Mouse (Mus musculus): ENCODE data around the gene Gjd3. TPM values are rescaled to one million over a fixed set of nuclear protein-coding genes. Genes with fewer than 3 reads are reported as not detected.

The Gjd3 gene
- total RNA-seq, 1 experiment from 2014 or later: not detected

DNA sequence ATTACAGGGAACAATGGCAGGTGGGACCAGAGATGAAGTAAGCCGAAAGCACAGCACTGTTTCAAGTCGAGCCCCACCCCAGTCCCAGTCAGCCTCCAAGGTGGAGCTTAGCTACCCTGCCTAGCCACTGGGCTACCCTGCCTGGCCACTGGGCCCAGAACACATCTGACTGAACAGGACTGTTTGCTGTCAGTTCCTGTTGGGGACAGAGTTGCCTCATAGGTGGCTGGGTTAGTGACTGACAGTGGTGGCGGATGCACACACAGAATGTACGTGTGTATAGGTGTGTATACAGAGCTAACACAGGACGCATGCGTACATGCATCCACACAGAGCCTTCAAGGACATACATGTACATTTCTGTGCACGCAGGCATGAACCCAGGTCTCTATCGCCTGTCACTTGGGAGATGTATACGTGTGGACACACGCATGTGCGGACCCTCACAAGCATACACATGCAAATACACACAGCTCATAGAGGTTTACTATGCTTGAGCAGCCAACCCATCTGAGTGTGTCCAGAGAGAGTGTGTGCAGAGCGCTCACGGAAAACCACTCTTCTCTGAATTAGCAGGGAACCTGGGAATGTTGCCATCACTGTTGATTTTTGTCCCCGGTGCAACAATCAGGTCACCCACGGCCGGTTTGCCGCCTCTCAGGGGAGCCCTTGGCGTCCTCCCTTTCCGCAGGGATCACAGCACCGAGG lies 1.4 kb downstream of the Gjd3 start:
- no peak for DNase-seq

- DNase-seq: no peak
Observed at GRCm38 (mm10) chr11:98979356-98979755, 3.5 kb downstream of the Gjd3 start.

- no peak for DNase-seq
Observed at GRCm38 (mm10) chr11:98978526-98979148, 4.2 kb downstream of the Gjd3 start.

DNA sequence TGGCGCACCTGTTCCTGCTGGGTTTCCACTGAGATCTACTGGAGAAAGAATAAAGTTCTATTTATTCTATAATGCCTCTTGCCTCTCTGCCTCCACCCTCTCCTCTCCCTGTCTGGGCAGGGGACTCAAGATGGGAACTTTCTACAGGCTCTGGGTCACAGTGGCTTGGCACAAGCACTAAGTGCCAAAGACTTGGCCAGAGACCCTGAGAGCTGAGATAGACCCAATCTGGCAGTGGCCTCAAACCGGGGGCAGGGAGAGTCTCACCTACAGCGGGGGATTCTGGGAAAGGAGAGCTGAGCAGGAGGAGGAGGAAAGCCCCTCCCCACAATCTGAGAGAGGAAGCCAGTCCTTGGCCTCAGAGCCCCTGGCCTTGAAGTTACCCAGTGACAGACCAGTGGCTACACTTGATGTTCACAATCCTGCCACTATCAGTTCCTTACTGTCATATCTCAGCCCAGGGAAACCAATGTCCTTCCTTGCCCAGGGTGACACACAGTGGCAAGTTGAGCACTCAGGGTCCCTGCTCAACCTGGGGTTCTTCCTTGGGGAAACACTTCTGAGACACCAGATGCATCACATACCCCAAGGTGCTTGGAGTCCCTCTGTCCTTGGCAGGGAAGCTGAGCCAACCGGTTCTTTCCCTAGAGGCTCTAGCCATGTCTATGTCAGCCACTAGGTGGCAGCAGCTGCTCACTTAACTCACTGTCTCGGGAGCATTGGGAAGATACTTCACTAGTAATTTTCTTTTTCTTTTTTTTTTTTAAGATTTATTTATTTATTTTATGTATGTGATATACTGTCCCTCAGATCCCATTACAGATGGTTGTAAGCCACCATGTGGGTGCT lies 7.7 kb downstream of the Gjd3 start:
- peak; percentile 90 for DNase-seq

DNA sequence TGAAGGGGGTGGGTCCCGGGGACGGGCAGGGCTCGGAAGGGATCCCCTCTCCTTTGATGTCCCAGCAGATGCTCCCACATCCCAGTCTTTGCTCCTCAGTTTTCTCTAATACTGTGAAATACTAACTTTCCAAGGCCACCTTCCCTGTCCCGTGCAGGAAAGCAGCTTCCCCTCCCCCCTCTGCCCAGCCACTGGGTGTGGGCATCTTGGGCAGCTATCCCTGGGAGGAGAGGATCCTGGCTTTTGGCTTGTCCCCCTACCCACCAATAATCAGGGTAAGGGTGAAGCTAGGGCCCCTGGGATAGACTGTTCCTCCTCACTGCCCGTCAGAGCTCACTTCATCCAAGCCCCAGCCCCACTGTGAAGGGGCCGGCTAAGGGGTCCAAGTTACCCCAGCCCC lies 8.6 kb downstream of the Gjd3 start:
- DNase-seq: peak; percentile 41

- peak; percentile 66 for DNase-seq
Observed at GRCm38 (mm10) chr11:98973584-98973983, 9.2 kb downstream of the Gjd3 start.

GRCm38 (mm10) chr11:98972801-98973360 lies 9.9 kb downstream of the Gjd3 start:
- DNase-seq: no peak

DNA sequence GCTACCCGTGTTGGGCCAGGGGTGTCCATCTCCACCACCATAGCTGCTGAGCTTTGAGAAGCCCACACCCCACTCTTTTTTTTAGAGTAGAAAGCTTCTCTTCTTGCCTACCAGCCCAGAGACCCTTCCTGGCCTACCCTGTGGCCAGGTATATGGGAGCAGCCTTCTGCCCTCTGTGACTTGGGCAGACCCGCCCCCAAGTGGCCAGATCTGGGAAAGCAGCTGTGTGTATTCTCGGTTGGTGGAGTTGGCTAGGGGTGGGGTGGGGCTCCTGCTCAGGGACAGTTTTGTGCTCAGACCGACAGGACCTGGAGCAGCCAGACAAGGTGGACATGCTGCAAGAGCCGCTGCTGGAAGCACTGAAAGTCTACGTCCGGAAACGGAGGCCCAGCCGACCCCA lies 10.6 kb downstream of the Gjd3 start:
- DNase-seq: peak; percentile 90

- peak; percentile 79 for DNase-seq
Observed at GRCm38 (mm10) chr11:98971316-98972031, 11.3 kb downstream of the Gjd3 start.

DNA sequence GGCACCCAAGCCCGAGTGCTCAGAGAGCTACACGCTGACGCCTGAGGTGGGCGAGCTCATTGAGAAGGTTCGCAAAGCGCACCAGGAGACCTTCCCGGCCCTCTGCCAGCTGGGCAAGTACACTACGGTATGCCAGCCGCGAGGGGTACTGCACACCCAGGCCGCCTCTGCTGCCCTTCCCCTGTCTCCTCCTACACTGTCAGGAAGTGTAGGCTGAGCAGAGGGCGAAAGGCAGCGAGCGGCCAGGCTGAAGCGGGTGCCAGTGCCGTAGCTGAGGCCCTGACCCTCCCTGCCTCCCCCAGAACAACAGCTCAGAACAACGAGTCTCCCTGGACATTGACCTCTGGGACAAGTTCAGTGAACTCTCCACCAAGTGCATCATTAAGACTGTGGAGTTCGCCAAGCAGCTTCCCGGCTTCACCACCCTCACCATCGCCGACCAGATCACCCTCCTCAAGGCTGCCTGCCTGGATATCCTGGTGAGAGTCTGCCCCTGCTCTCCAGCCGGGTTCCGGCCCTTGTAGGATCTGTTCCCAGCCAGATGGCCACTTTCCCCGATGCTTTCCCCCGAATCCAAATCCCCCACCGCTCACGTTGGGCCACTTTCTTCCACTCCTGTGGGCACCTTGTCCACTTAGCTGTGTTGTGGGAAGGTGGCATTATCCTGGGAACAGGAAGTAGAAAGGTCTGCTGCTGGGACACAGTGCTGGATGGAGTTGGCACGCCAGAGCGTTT lies 12.5 kb downstream of the Gjd3 start:
- DNase-seq: peak; percentile 25

DNA sequence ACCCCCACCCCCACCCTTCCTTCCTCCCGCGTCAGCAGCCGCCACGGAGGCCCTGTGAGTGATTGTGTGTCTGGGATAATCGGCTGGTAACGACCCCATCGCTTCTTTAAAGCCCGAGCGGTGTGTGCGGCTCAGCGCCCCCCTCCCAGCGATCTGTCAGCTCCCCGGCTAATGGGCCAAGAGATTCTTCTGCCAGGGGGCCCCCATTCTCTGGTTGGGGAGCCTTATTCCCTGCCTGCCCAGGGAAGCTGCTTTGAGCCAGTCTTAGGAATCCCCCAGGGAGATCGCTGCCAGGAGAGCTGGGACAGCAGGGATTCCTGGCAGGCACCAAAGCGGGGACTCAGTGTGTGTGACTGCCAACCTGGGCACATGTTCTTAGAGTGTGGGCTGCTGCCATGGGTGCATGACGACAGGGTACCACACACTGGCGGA lies 13.3 kb downstream of the Gjd3 start:
- peak; percentile 41 for DNase-seq

DNA sequence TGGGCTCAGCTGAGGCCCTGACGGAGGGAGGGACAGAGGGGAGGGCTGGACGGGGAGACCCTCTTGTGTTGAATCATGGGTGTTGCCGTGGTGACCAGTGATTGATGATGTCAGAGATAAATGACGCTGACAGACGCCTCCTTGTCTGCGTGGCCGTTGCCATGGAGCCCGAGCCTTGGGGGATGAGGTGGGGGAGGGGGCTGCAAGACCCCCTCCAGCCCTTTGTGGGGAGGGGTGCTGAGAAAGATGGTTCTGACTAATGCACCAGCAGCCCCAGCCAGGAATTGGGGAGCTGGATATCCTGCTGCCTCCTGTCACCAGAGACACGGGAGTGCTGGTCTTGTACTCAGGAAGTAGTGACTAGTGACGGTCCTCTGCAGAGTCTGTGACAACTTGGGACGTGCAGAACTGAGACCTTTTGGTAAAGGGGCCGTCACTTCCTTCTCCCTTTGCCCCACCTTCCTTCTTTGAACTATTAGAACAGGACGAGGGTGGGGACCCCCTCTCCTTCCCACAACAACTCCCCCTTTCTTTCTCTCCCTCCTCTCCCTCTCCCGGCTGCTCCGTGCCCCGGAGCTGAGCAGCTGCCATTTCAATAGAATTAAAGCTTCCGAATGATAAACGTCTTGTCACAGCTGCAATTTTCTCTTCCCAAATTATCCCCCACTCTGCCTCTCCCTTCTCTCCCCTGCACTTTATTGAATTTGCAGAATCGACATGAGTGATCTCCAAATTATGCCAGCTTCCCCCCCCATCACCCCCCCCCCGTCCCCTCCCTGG lies 13.9 kb downstream of the Gjd3 start:
- DNase-seq: peak; percentile 19

DNA sequence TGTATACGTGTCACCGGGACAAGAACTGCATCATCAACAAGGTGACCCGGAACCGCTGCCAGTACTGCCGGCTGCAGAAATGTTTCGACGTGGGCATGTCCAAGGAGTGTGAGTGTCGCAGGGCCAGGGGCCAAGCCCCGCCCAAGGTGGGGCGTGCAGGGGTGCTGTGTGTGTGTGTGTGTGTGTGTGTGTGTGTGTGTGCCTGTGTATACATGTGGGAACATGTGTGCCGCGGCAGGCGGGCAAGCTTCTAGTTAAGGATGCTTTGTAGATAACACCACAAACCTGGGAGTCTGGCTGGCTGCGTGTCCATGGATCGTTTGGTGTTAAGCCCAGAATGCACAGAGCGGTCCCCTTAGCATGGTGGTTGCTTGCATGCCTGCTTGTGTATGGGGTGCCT lies 14.7 kb downstream of the Gjd3 start:
- no peak for DNase-seq

DNA sequence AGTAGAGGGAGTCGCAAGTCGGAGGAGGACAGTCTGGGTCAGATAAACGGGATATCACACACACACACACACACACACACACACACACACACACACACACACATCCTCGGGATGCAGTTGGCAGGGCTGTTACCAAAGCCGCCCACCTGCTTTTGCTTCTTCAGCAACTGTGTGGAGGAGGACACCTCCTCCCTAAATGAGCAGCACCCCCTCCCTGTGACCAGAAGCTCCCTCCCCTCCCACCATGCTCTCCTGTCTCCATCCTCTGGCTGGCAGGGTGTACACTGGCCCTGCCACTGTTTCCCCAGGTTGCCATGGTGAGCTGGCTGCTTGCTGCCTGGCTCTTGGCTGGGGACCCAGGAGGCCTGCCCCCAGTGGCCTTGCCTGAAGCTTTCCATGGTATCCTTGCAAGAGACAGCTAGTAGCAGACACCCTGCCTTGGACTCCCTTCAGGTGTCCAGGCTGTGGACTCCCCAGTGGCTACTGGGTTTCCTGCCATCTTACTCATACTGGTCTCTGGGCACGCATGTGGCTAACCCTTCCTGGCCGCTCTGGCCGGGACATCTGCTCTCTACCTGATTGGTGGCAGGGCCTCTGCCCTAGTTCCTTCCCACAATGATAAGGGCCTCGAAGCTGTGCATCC lies 16.2 kb downstream of the Gjd3 start:
- peak; percentile 92 for DNase-seq

DNA sequence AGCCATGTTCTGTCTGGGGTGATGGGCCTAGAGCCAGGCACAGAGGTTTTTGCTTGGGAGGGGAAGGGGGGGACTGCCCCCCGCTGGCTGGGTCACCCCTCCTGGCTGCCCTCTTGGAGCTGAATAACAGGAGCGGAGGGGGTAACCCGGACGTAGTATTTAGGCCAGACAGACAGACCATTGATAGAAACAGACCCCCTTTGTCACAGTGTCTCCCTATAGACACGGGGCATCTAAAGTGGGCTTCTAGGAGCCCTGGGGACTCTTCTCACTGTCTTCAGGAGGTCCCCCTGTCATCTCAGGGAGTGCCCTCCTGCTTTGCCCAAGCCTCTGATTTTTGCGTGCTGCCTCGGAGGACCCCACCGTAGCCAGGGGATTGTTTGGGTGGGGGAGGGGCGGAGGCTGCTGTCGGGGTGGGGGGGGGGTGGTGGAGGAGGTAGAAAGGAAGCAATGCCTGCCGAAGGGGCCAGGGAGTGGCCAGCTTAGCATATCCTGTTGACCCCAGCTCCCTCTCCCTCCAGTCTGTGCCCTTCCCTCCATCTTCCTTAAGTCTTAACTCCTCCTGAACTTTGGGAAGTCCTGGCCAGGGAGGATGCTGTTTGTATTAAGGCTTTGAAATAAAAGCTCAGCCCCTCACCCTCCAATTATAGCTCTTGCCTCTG lies 17.3 kb downstream of the Gjd3 start:
- DNase-seq: peak; percentile 12

DNA sequence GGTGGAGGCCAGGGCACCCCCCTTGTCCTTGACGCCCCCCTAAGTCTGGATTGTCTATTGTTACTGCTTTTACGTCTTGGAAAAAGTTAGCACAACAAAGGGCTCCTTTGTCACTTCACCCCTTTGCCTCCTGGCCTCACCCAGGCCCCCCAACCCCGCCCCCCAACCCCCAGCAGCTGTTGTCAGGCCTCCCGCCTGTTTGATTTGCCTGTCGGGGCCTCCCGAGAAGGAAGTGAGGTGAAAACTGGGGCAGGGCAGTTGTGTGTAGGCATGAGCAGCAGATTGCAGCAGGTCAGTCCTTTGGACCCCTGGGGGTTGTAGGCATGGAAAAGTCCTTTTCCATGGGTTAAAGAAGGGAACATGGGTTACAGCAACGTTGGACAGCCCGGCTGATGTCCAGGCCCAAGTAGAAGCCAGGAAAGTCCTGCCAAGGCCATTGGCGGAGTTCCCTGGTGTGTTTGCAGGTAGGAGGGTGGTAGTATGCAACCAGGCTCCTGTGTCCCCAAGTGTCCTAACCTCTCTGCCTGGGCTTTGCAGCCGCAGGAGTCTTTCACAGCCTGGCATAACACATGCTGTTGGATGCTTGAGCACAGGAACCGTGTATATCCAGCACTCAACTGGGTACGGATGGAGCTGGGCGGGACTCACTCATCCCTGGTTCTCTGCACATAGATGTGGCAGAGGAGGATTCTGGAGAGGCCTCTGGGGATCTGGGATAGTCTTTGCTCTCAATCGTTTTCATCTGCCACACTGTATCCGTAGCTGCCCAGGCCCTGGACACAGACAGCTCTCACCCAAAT lies 18.0 kb downstream of the Gjd3 start:
- DNase-seq: peak; percentile 78

GRCm38 (mm10) chr11:98964201-98964615 lies 18.6 kb downstream of the Gjd3 start:
- DNase-seq: peak; percentile 21
